8 mouse cellular contexts compared by ENCODE assay signal in genomic region chr11:70055618-70056214, GRCm38 (mm10). TPM values are rescaled to one million over a fixed set of nuclear protein-coding genes. Genes with fewer than 3 reads are reported as not detected.
A peak's percentile ranks its signal among the peaks of the same experiment; 100 is the strongest.
DNase-seq lines count a peak whose midpoint lies in the region; ATAC-seq and TF ChIP-seq lines count a peak whose summit lies in the region.

No protein-coding gene starts in this region.

- ATAC-seq in common myeloid progenitor, adult 5-6 weeks (replicated peaks; ENCODE audit: low read depth, poor library complexity, severe bottlenecking): peak; percentile 94
- 0 out of 2 replicates have a peak, but pooled peaks have one; percentile 8 for ATAC-seq in intestine, embryonic 14.5 days (replicated peaks; ENCODE audit: low FRiP score, low TSS enrichment, low read depth)
- peak; percentile 63 for ATAC-seq in limb, embryonic 14.5 days (ENCODE audit: low FRiP score, low read depth)
- peak; percentile 73; the same call in 1 of the 2 replicates for ATAC-seq in midbrain, embryonic 16.5 days

- TF ChIP-seq POLR2A in limb, embryonic 14.5 days (IDR thresholded peaks at IDR 0.05; ENCODE audit: borderline replicate concordance, extremely low read depth, insufficient read depth, insufficient read length): no peak

- H3K9me3 ChIP-seq in intestine, embryonic 14.5 days (ENCODE audit: control insufficient read depth, low read length): no peaks in the 10 kb centered on the region
- H3K9me3 ChIP-seq in limb, embryonic 14.5 days (ENCODE audit: control insufficient read depth, low read length): no peaks in the 10 kb centered on the region
- H3K9me3 ChIP-seq in midbrain, embryonic 16.5 days (replicated peaks; ENCODE audit: control insufficient read depth, low read length, poor library complexity, severe bottlenecking): no peaks in the 10 kb centered on the region

- DNase-seq in right cerebral cortex, adult 18-20 months: peak; percentile 46
- no peak for DNase-seq in right cerebral cortex, postnatal 36 days (ENCODE audit: low spot score in 2 of 2)
- DNase-seq in gastrocnemius, postnatal 36 days: peak; percentile 59 to 64
- DNase-seq in intestine, embryonic 14.5 days (ENCODE audit: low spot score): peak; percentile 91
- DNase-seq in limb, embryonic 14.5 days (ENCODE audit: low spot score): peak; percentile 58
- peak; percentile 76 for DNase-seq in splenic B cell, adult 2 months (ENCODE audit: low read depth, low spot score)

- 0 out of 2 replicates have a peak, but pooled peaks cover 2% of the 10 kb centered on the region for H3K27me3 ChIP-seq in intestine, embryonic 14.5 days (replicated peaks; ENCODE audit: control insufficient read depth, insufficient read depth, low read length)
- no peaks in the 10 kb centered on the region for H3K27me3 ChIP-seq in limb, embryonic 14.5 days (ENCODE audit: control insufficient read depth, insufficient read depth, low read length)
- no peaks in the 10 kb centered on the region for H3K27me3 ChIP-seq in midbrain, embryonic 16.5 days (ENCODE audit: control insufficient read depth, insufficient read depth, low read depth, low read length)
- no peaks in the 10 kb centered on the region for H3K27me3 ChIP-seq in splenic B cell, adult 2 months (ENCODE audit: control insufficient read depth, insufficient read depth, low read length, poor library complexity, severe bottlenecking)

- peaks cover 8% of the 10 kb centered on the region; the same call in 1 of the 2 replicates for H3K4me1 ChIP-seq in intestine, embryonic 14.5 days (replicated peaks; ENCODE audit: control insufficient read depth, insufficient read depth, low read length)
- no peaks in the 10 kb centered on the region for H3K4me1 ChIP-seq in limb, embryonic 14.5 days (ENCODE audit: control insufficient read depth, insufficient read depth, low read length)
- peaks cover 4% of the 10 kb centered on the region; the same call in 1 of the 2 replicates for H3K4me1 ChIP-seq in midbrain, embryonic 16.5 days (ENCODE audit: control insufficient read depth, insufficient read depth, low read length)

- no peak overlapping the region for H3K27ac ChIP-seq in intestine, embryonic 14.5 days (ENCODE audit: low read depth)
- H3K27ac ChIP-seq in limb, embryonic 14.5 days (replicated peaks; ENCODE audit: low read depth, low read length): no peak overlapping the region
- H3K27ac ChIP-seq in midbrain, embryonic 16.5 days (ENCODE audit: low read length): no peak overlapping the region

- intact Hi-C loops in gastrocnemius, postnatal 36 days (cut with DNase I): loop anchor here (5.0 kb wide), 1 partner anchor 157 kb away; the partner anchor contains the start of gene Slc16a11

- 24% methylated on average over 18 of the region's 18 CpGs for WGBS in intestine, embryonic 14.5 days
- 26% methylated on average over 17 of the region's 18 CpGs for WGBS in limb, embryonic 14.5 days
- 27% methylated on average over 18 of the region's 18 CpGs for WGBS in midbrain, embryonic 16.5 days

- no peak overlapping the region for H3K4me3 ChIP-seq in intestine, embryonic 14.5 days (ENCODE audit: low read depth, low read length)
- no peak overlapping the region for H3K4me3 ChIP-seq in limb, embryonic 14.5 days (replicated peaks; ENCODE audit: low read length)
- H3K4me3 ChIP-seq in midbrain, embryonic 16.5 days (ENCODE audit: low read depth, low read length): no peak overlapping the region

- H3K9ac ChIP-seq in intestine, embryonic 14.5 days (ENCODE audit: low read length): no peak overlapping the region
- H3K9ac ChIP-seq in limb, embryonic 14.5 days (ENCODE audit: low read depth, low read length, severe bottlenecking): no peak overlapping the region
- H3K9ac ChIP-seq in midbrain, embryonic 16.5 days (ENCODE audit: low read depth, low read length): peak overlapping the region; percentile 31; the same call in 1 of the 2 replicates

- H3K4me2 ChIP-seq in intestine, embryonic 14.5 days (ENCODE audit: low read length): peak overlapping the region; percentile 33; the same call in 1 of the 2 replicates
- peak overlapping the region; percentile 22 for H3K4me2 ChIP-seq in limb, embryonic 14.5 days (replicated peaks; ENCODE audit: low read depth, low read length, severe bottlenecking)
- peak overlapping the region; percentile 37 for H3K4me2 ChIP-seq in midbrain, embryonic 16.5 days (ENCODE audit: low read length)

- no peaks in the 10 kb centered on the region for H3K36me3 ChIP-seq in intestine, embryonic 14.5 days (ENCODE audit: control insufficient read depth, insufficient read depth, low read length)
- no peaks in the 10 kb centered on the region for H3K36me3 ChIP-seq in limb, embryonic 14.5 days (ENCODE audit: control insufficient read depth, insufficient read depth, low read length)
- H3K36me3 ChIP-seq in midbrain, embryonic 16.5 days (ENCODE audit: control insufficient read depth, insufficient read depth, low read length): no peaks in the 10 kb centered on the region
- no peaks in the 10 kb centered on the region for H3K36me3 ChIP-seq in splenic B cell, adult 2 months (ENCODE audit: control insufficient read depth, insufficient read depth, low read length, poor library complexity, severe bottlenecking)

RNA-seq across cellular contexts. Expression of gene Asgr1, which starts 1.8 kb away (rescaled TPM):
- 0.82 TPM in 1 of 2 replicates, not detected in the other for total RNA-seq in common myeloid progenitor, adult 5-6 weeks (2017)
- total RNA-seq in gastrocnemius, postnatal 36 days (2021): not detected
- polyA plus RNA-seq in intestine, embryonic 14.5 days (2014; fragmentation: Nextera tagmentation; extraction: Ambion mirVana): 0.26 TPM in 1 of 2 replicates, not detected in the other
- 1.6 and 2.3 TPM in 2 replicates for polyA plus RNA-seq in limb, embryonic 14.5 days (2012; rRNA removed)
- polyA plus RNA-seq in limb, embryonic 14.5 days (2014; fragmentation: Nextera tagmentation; extraction: Ambion mirVana): 0.99 and 1.2 TPM in 2 replicates
- polyA plus RNA-seq in midbrain, embryonic 16.5 days (2015; fragmentation: Nextera tagmentation; extraction: Ambion mirVana): 2.3 and 3.0 TPM in 2 replicates

RNA-seq across cellular contexts. Expression of gene Asgr2, which starts 36.7 kb away (rescaled TPM):
- total RNA-seq in common myeloid progenitor, adult 5-6 weeks (2017): not detected in 2 replicates
- not detected for total RNA-seq in gastrocnemius, postnatal 36 days (2021)
- polyA plus RNA-seq in intestine, embryonic 14.5 days (2014; fragmentation: Nextera tagmentation; extraction: Ambion mirVana): 0.46 TPM in 1 of 2 replicates, not detected in the other
- 0.24 and 0.53 TPM in 2 replicates for polyA plus RNA-seq in limb, embryonic 14.5 days (2012; rRNA removed)
- polyA plus RNA-seq in limb, embryonic 14.5 days (2014; fragmentation: Nextera tagmentation; extraction: Ambion mirVana): 0.21 TPM in 1 of 2 replicates, not detected in the other
- not detected in 2 replicates for polyA plus RNA-seq in midbrain, embryonic 16.5 days (2015; fragmentation: Nextera tagmentation; extraction: Ambion mirVana)

RNA-seq across cellular contexts. Expression of gene Dlg4, which starts 39.0 kb away (rescaled TPM):
- total RNA-seq in common myeloid progenitor, adult 5-6 weeks (2017): 3.0 and 5.2 TPM in 2 replicates
- 1 to 10 TPM; 4.9 to 6.5 TPM for total RNA-seq in gastrocnemius, postnatal 36 days (2021)
- polyA plus RNA-seq in intestine, embryonic 14.5 days (2014; fragmentation: Nextera tagmentation; extraction: Ambion mirVana): 7.7 and 8.6 TPM in 2 replicates
- 89.6 and 99.8 TPM in 2 replicates for polyA plus RNA-seq in limb, embryonic 14.5 days (2012; rRNA removed)
- 9.7 and 10.0 TPM in 2 replicates for polyA plus RNA-seq in limb, embryonic 14.5 days (2014; fragmentation: Nextera tagmentation; extraction: Ambion mirVana)
- polyA plus RNA-seq in midbrain, embryonic 16.5 days (2015; fragmentation: Nextera tagmentation; extraction: Ambion mirVana): 23.4 and 30.0 TPM in 2 replicates

RNA-seq across cellular contexts. Expression of gene Acadvl, which starts 40.5 kb away (rescaled TPM):
- 43.7 and 46.0 TPM in 2 replicates for total RNA-seq in common myeloid progenitor, adult 5-6 weeks (2017)
- 100 to 1,000 TPM; 320 to 384 TPM for total RNA-seq in gastrocnemius, postnatal 36 days (2021)
- polyA plus RNA-seq in intestine, embryonic 14.5 days (2014; fragmentation: Nextera tagmentation; extraction: Ambion mirVana): 72.8 and 73.8 TPM in 2 replicates
- 52.9 and 55.4 TPM in 2 replicates for polyA plus RNA-seq in limb, embryonic 14.5 days (2012; rRNA removed)
- 71.8 and 77.0 TPM in 2 replicates for polyA plus RNA-seq in limb, embryonic 14.5 days (2014; fragmentation: Nextera tagmentation; extraction: Ambion mirVana)
- 56.3 and 61.6 TPM in 2 replicates for polyA plus RNA-seq in midbrain, embryonic 16.5 days (2015; fragmentation: Nextera tagmentation; extraction: Ambion mirVana)

RNA-seq across cellular contexts. Expression of gene Dvl2, which starts 55.3 kb away (rescaled TPM):
- 12.6 and 13.1 TPM in 2 replicates for total RNA-seq in common myeloid progenitor, adult 5-6 weeks (2017)
- 1 to 10 TPM; 3.3 to 4.6 TPM for total RNA-seq in gastrocnemius, postnatal 36 days (2021)
- 32.0 and 32.6 TPM in 2 replicates for polyA plus RNA-seq in intestine, embryonic 14.5 days (2014; fragmentation: Nextera tagmentation; extraction: Ambion mirVana)
- polyA plus RNA-seq in limb, embryonic 14.5 days (2012; rRNA removed): 65.4 and 81.0 TPM in 2 replicates
- 40.3 and 47.0 TPM in 2 replicates for polyA plus RNA-seq in limb, embryonic 14.5 days (2014; fragmentation: Nextera tagmentation; extraction: Ambion mirVana)
- polyA plus RNA-seq in midbrain, embryonic 16.5 days (2015; fragmentation: Nextera tagmentation; extraction: Ambion mirVana): 21.9 and 26.1 TPM in 2 replicates

Comparison
In these comparisons a context has a peak if more than half of its experiments do, and no peak if none do; other contexts are left out.
1. DNase-seq: peak in right cerebral cortex, adult 18-20 months (single experiment), gastrocnemius, postnatal 36 days (2 of 2), intestine, embryonic 14.5 days (single experiment), limb, embryonic 14.5 days (single experiment) and splenic B cell, adult 2 months (single experiment); none in right cerebral cortex, postnatal 36 days (0 of 2).
2. ATAC-seq: peak in every context shown above with its lines; median percentile 94 in common myeloid progenitor, adult 5-6 weeks; 73 in midbrain, embryonic 16.5 days; 63 in limb, embryonic 14.5 days; 8 in intestine, embryonic 14.5 days.
3. Peak in every context shown above with its lines, with median percentiles within 50 percentile points of each other: H3K4me2 ChIP-seq.